Mouse (Mus musculus): ENCODE results near the gene 4931428F04Rik.
A peak's percentile ranks its signal among the peaks of the same experiment; 100 is the strongest.

GRCm38 (mm10) chr8:105264024-105264982 lies 25.4 kb downstream of the 4931428F04Rik start, which contains the start of the genes Tradd and Fbxl8:
- no peak for TF ChIP-seq CTCF (IDR thresholded peaks at IDR 0.05; ENCODE audit: low read depth, low read length)
- TF ChIP-seq POLR2A (IDR thresholded peaks at IDR 0.05; ENCODE audit: extremely low read depth, insufficient read depth, low read length), result peak; percentile 58; the same call in 1 of the 2 replicates
